Mouse (Mus musculus): ENCODE measurements around the gene Plin2. TPM values are rescaled to one million over a fixed set of nuclear protein-coding genes. Genes with fewer than 3 reads are reported as not detected.

Gene Plin2
- polyA plus RNA-seq, 1 experiment from 2014 or later: 86.6 TPM

- no peaks in the 10 kb centered on the region for H3K9me3 ChIP-seq
- H3K27ac ChIP-seq: no peak overlapping the region
- no peaks in the 10 kb centered on the region for H3K36me3 ChIP-seq
- 68% methylated on average over 2 of the region's 2 CpGs for WGBS
- no peak overlapping the region for H3K4me2 ChIP-seq (replicated peaks)
- H3K9ac ChIP-seq: no peak overlapping the region
- ATAC-seq (ENCODE audit: low FRiP score, low read depth): no peak
- no peak overlapping the region for H3K4me3 ChIP-seq
- no peaks in the 10 kb centered on the region for H3K4me1 ChIP-seq
- no peaks in the 10 kb centered on the region for H3K27me3 ChIP-seq
Observed at GRCm38 (mm10) chr4:86620506-86620905, 49.4 kb downstream of the Plin2 start.

- Histone ChIP-seq H3K4me1 (peaks cover 6% of the 10 kb centered on the region), H3K4me3 (peak overlapping the region; percentile 91), H3K9me3 (no peaks in the 10 kb centered on the region), H3K4me2 (replicated peaks) (peak overlapping the region; percentile 82), H3K27me3 (no peaks in the 10 kb centered on the region), H3K27ac (peak overlapping the region; percentile 74; the same call in 1 of the 2 replicates), H3K36me3 (0 out of 2 replicates have a peak, but pooled peaks cover under 1% of the 10 kb centered on the region), H3K9ac (peak overlapping the region; percentile 50)
- WGBS: 39% methylated on average over 8 of the region's 8 CpGs
- ATAC-seq (ENCODE audit: low FRiP score, low read depth): no peak; the same call in 1 of the 2 replicates
Observed at GRCm38 (mm10) chr4:86612289-86612620, 57.6 kb downstream of the Plin2 start.

GRCm38 (mm10) chr4:86611524-86612288, 58.2 kb downstream of the Plin2 start, which contains the start of gene Haus6:
TSS of gene Haus6 (minus strand) at chr4:86612055.
- peak within 1 kb of the TSS; percentile 82 for H3K4me2 ChIP-seq (replicated peaks)
- peak; percentile 99 for ATAC-seq (ENCODE audit: low FRiP score, low read depth)
- H3K27ac ChIP-seq: peak within 1 kb of the TSS; percentile 74; the same call in 1 of the 2 replicates
- peaks cover 6% of the 10 kb centered on the region for H3K4me1 ChIP-seq
- H3K27me3 ChIP-seq: no peaks in the 10 kb centered on the region
- no peaks in the 10 kb centered on the region for H3K9me3 ChIP-seq
- whole genome bisulfite sequencing: under 1% methylated on average over 59 of the region's 59 CpGs
- H3K36me3 ChIP-seq: 0 out of 2 replicates have a peak, but pooled peaks cover 3% of the 10 kb centered on the region
- H3K4me3 ChIP-seq: peak within 1 kb of the TSS; percentile 91
- H3K9ac ChIP-seq: peak within 1 kb of the TSS; percentile 86

Other genes starting within 250 kb of the Plin2 start
- gene Saxo1, start 111.7 kb downstream of the Plin2 start, polyA plus RNA-seq (2015; fragmentation: Nextera tagmentation; extraction: Ambion mirVana): 0.19 and 0.22 TPM in 2 replicates
- 86.9 and 89.2 TPM in 2 replicates for gene Rraga, start 94.4 kb downstream of the Plin2 start, polyA plus RNA-seq (2015; fragmentation: Nextera tagmentation; extraction: Ambion mirVana)
- 16.5 and 18.2 TPM in 2 replicates for gene Haus6, start 58.0 kb downstream of the Plin2 start, polyA plus RNA-seq (2015; fragmentation: Nextera tagmentation; extraction: Ambion mirVana)
- gene Dennd4c, start 78.5 kb upstream of the Plin2 start, polyA plus RNA-seq (2015; fragmentation: Nextera tagmentation; extraction: Ambion mirVana): 8.1 and 9.0 TPM in 2 replicates
- 670 and 677 TPM in 2 replicates for gene Rps6, start 187.4 kb upstream of the Plin2 start, polyA plus RNA-seq (2015; fragmentation: Nextera tagmentation; extraction: Ambion mirVana)
- 13.6 and 16.0 TPM in 2 replicates for gene Acer2, start 204.3 kb upstream of the Plin2 start, polyA plus RNA-seq (2015; fragmentation: Nextera tagmentation; extraction: Ambion mirVana)